Mouse (Mus musculus) myocyte (in vitro differentiated cells): ENCODE results near the gene Ccdc167.

Experiments used
- CEBPB ChIP-seq: IDR thresholded peaks from 2 replicates; pipeline ENCODE4 v1.6.1; 2011; ENCODE audit warnings: mild to moderate bottlenecking, moderate library complexity; ENCODE audit not compliant: poor library complexity, insufficient read depth, severe bottlenecking
- E2F4 ChIP-seq: IDR thresholded peaks from one replicate; pipeline ENCODE4 v1.6.1; 2011; ENCODE audit warnings: mild to moderate bottlenecking, control low read depth, moderate library complexity; ENCODE audit not compliant: insufficient read depth
- MAX ChIP-seq: IDR thresholded peaks from one replicate; pipeline ENCODE4 v1.6.1; 2011; ENCODE audit warnings: low read depth, mild to moderate bottlenecking, control low read depth
- MYOD1 ChIP-seq, 3 experiments: IDR thresholded peaks; one replicate each; pipeline ENCODE4 v1.6.1; 2011; ENCODE audit warnings: control low read depth in 2 of 3, low read depth in 2 of 3, mild to moderate bottlenecking in 2 of 3, moderate library complexity in 1 of 3; ENCODE audit not compliant: insufficient read length in 2 of 3, control insufficient read depth in 1 of 3
- MYOG ChIP-seq, 3 experiments: IDR thresholded peaks; one replicate each; pipeline ENCODE4 v1.6.1; 2011; ENCODE audit warnings: control low read depth in 2 of 3, low read depth in 2 of 3, mild to moderate bottlenecking in 2 of 3; ENCODE audit not compliant: insufficient read length in 2 of 3, control insufficient read depth in 1 of 3, insufficient read depth in 1 of 3
- POLR2A ChIP-seq: IDR thresholded peaks from one replicate; pipeline ENCODE4 v1.6.1; 2011; ENCODE audit warnings: low read depth, mild to moderate bottlenecking, control low read depth, moderate library complexity; ENCODE audit not compliant: insufficient read length
- TCF12 ChIP-seq: IDR thresholded peaks from one replicate; pipeline ENCODE4 v1.6.1; 2011; ENCODE audit warnings: mild to moderate bottlenecking, control low read depth; ENCODE audit not compliant: poor library complexity, insufficient read depth, severe bottlenecking
- USF1 ChIP-seq: IDR thresholded peaks from one replicate; pipeline ENCODE4 v1.6.1; 2011; ENCODE audit warnings: low read depth, mild to moderate bottlenecking, control low read depth, moderate library complexity

GRCm38 (mm10) chr17:29761938-29762337 lies 45.1 kb upstream of the Ccdc167 start:
- TF ChIP-seq TCF12, result no peak
- no peak for TF ChIP-seq E2F4
- TF ChIP-seq MYOD1 (IDR thresholded peaks at IDR 0.05; ENCODE audit: control insufficient read depth in 1 of 3, insufficient read length in 2 of 3, low read depth in 2 of 3), result no peak
- TF ChIP-seq USF1, result no peak
- no peak for TF ChIP-seq MYOG (IDR thresholded peaks at IDR 0.05; ENCODE audit: control insufficient read depth in 1 of 3, insufficient read depth in 1 of 3, insufficient read length in 2 of 3, low read depth in 2 of 3)
- TF ChIP-seq MAX, result no peak
- TF ChIP-seq POLR2A, result no peak
- no peak for TF ChIP-seq CEBPB
